Mouse (Mus musculus): ENCODE data around the gene Kif23. TPM values are rescaled to one million over a fixed set of nuclear protein-coding genes. Genes with fewer than 3 reads are reported as not detected.

Gene Kif23
- polyA plus RNA-seq, 1 experiment from 2014 or later, result 106 TPM

GRCm38 (mm10) chr9:61967357-61967756 lies 20.8 kb upstream of the Kif23 start:
- H3K27ac ChIP-seq, result no peak overlapping the region
- no peak for ATAC-seq (ENCODE audit: insufficient read depth, low FRiP score, low read depth)
- no peak overlapping the region for H3K4me3 ChIP-seq (replicated peaks)
- H3K4me2 ChIP-seq, result no peak overlapping the region
- no peaks in the 10 kb centered on the region for H3K27me3 ChIP-seq (replicated peaks)
- no peak overlapping the region for H3K9ac ChIP-seq
- no peaks in the 10 kb centered on the region for H3K9me3 ChIP-seq
- peaks cover 7% of the 10 kb centered on the region; the same call in 1 of the 2 replicates for H3K4me1 ChIP-seq
- H3K36me3 ChIP-seq, result no peaks in the 10 kb centered on the region
- 73% methylated on average over 10 of the region's 10 CpGs for WGBS

- H3K4me2 ChIP-seq, result no peak overlapping the region
- peaks cover 7% of the 10 kb centered on the region; the same call in 1 of the 2 replicates for H3K4me1 ChIP-seq
- no peaks in the 10 kb centered on the region for H3K36me3 ChIP-seq
- ATAC-seq (ENCODE audit: insufficient read depth, low FRiP score, low read depth), result no peak
- no peaks in the 10 kb centered on the region for H3K9me3 ChIP-seq
- H3K27me3 ChIP-seq (replicated peaks), result no peaks in the 10 kb centered on the region
- H3K27ac ChIP-seq, result no peak overlapping the region
- H3K9ac ChIP-seq, result no peak overlapping the region
- no peak overlapping the region for H3K4me3 ChIP-seq (replicated peaks)
- 84% methylated on average over 7 of the region's 7 CpGs for WGBS
Measured at GRCm38 (mm10) chr9:61965987-61966386, 19.4 kb upstream of the Kif23 start.

- H3K9me3 ChIP-seq, result no peaks in the 10 kb centered on the region
- no peaks in the 10 kb centered on the region for H3K27me3 ChIP-seq (replicated peaks)
- H3K36me3 ChIP-seq, result no peaks in the 10 kb centered on the region
- ATAC-seq (ENCODE audit: insufficient read depth, low FRiP score, low read depth), result no peak
- no peak overlapping the region for H3K9ac ChIP-seq
- 37% methylated on average over 4 of the region's 4 CpGs for WGBS
- no peak overlapping the region for H3K27ac ChIP-seq
- H3K4me1 ChIP-seq, result peaks cover 11% of the 10 kb centered on the region; the same call in 1 of the 2 replicates
- no peak overlapping the region for H3K4me2 ChIP-seq
- no peak overlapping the region for H3K4me3 ChIP-seq (replicated peaks)
Measured at GRCm38 (mm10) chr9:61965411-61965930, 18.9 kb upstream of the Kif23 start.

GRCm38 (mm10) chr9:61963356-61963755 lies 16.8 kb upstream of the Kif23 start:
- no peak overlapping the region for H3K4me3 ChIP-seq (replicated peaks)
- H3K27me3 ChIP-seq (replicated peaks), result no peaks in the 10 kb centered on the region
- H3K4me1 ChIP-seq, result peaks cover 12% of the 10 kb centered on the region; the same call in 1 of the 2 replicates
- H3K9me3 ChIP-seq, result no peaks in the 10 kb centered on the region
- H3K36me3 ChIP-seq, result no peaks in the 10 kb centered on the region
- H3K4me2 ChIP-seq, result no peak overlapping the region
- no peak for ATAC-seq (ENCODE audit: insufficient read depth, low FRiP score, low read depth)
- no peak overlapping the region for H3K27ac ChIP-seq
- 72% methylated on average over 6 of the region's 6 CpGs for WGBS
- no peak overlapping the region for H3K9ac ChIP-seq

- no peaks in the 10 kb centered on the region for H3K36me3 ChIP-seq
- H3K9ac ChIP-seq, result no peak overlapping the region
- no peaks in the 10 kb centered on the region for H3K9me3 ChIP-seq
- no peak overlapping the region for H3K4me2 ChIP-seq
- no peaks in the 10 kb centered on the region for H3K27me3 ChIP-seq (replicated peaks)
- no peak for ATAC-seq (ENCODE audit: insufficient read depth, low FRiP score, low read depth)
- H3K4me3 ChIP-seq (replicated peaks), result no peak overlapping the region
- no peak overlapping the region for H3K27ac ChIP-seq
- H3K4me1 ChIP-seq, result peaks cover 12% of the 10 kb centered on the region; the same call in 1 of the 2 replicates
- 83% methylated on average over 4 of the region's 4 CpGs for WGBS
Measured at GRCm38 (mm10) chr9:61961181-61961580, 14.6 kb upstream of the Kif23 start.

- Histone ChIP-seq H3K4me3 (replicated peaks) (no peak overlapping the region), H3K9ac (no peak overlapping the region), H3K9me3 (no peaks in the 10 kb centered on the region), H3K27ac (peak overlapping the region; percentile 78), H3K27me3 (replicated peaks) (no peaks in the 10 kb centered on the region), H3K4me1 (peaks cover 10% of the 10 kb centered on the region; the same call in 1 of the 2 replicates), H3K36me3 (no peaks in the 10 kb centered on the region), H3K4me2 (no peak overlapping the region)
- no peak for ATAC-seq (ENCODE audit: insufficient read depth, low FRiP score, low read depth)
- WGBS, result 36% methylated on average over 5 of the region's 5 CpGs
Measured at GRCm38 (mm10) chr9:61960753-61961152, 14.2 kb upstream of the Kif23 start.

GRCm38 (mm10) chr9:61959921-61960569 lies 13.5 kb upstream of the Kif23 start:
- 0 out of 2 replicates have a peak, but pooled peaks cover 5% of the 10 kb centered on the region for H3K4me1 ChIP-seq
- no peaks in the 10 kb centered on the region for H3K36me3 ChIP-seq
- WGBS, result 73% methylated on average over 1 of the region's 1 CpGs
- no peaks in the 10 kb centered on the region for H3K9me3 ChIP-seq
- peak overlapping the region; percentile 78 for H3K27ac ChIP-seq
- no peak overlapping the region for H3K9ac ChIP-seq
- H3K4me2 ChIP-seq, result no peak overlapping the region
- no peaks in the 10 kb centered on the region for H3K27me3 ChIP-seq (replicated peaks)
- ATAC-seq (ENCODE audit: insufficient read depth, low FRiP score, low read depth), result peak; percentile 82
- H3K4me3 ChIP-seq (replicated peaks), result no peak overlapping the region

GRCm38 (mm10) chr9:61954707-61955106 lies 8.1 kb upstream of the Kif23 start:
- no peak for ATAC-seq (ENCODE audit: insufficient read depth, low FRiP score, low read depth)
- Histone ChIP-seq H3K4me1 (no peaks in the 10 kb centered on the region), H3K4me3 (replicated peaks) (no peak overlapping the region), H3K27me3 (replicated peaks) (no peaks in the 10 kb centered on the region), H3K9me3 (no peaks in the 10 kb centered on the region), H3K9ac (no peak overlapping the region), H3K4me2 (no peak overlapping the region), H3K36me3 (no peaks in the 10 kb centered on the region), H3K27ac (no peak overlapping the region)

- H3K4me3 ChIP-seq (replicated peaks), result no peak overlapping the region
- H3K4me2 ChIP-seq, result no peak overlapping the region
- no peak overlapping the region for H3K27ac ChIP-seq
- no peak for ATAC-seq (ENCODE audit: insufficient read depth, low FRiP score, low read depth)
- no peak overlapping the region for H3K9ac ChIP-seq
- H3K36me3 ChIP-seq, result no peaks in the 10 kb centered on the region
- 0 out of 2 replicates have a peak, but pooled peaks cover 3% of the 10 kb centered on the region for H3K4me1 ChIP-seq
- WGBS, result 65% methylated on average over 7 of the region's 7 CpGs
- no peaks in the 10 kb centered on the region for H3K27me3 ChIP-seq (replicated peaks)
- no peaks in the 10 kb centered on the region for H3K9me3 ChIP-seq
Measured at GRCm38 (mm10) chr9:61952241-61952640, 5.7 kb upstream of the Kif23 start.

- no peak overlapping the region for H3K9ac ChIP-seq
- ATAC-seq (ENCODE audit: insufficient read depth, low FRiP score, low read depth), result peak; percentile 63; the same call in 1 of the 2 replicates
Measured at GRCm38 (mm10) chr9:61947402-61948346, 1.1 kb upstream of the Kif23 start.

GRCm38 (mm10) chr9:61945973-61946611 lies 482 bp downstream of the Kif23 start:
- H3K4me3 ChIP-seq (replicated peaks), result peak overlapping the region; percentile 75
- under 1% methylated on average over 38 of the region's 38 CpGs for WGBS

More at GRCm38 (mm10) chr9:61947402-61948346, 1.1 kb upstream of the Kif23 start:
- peaks cover 3% of the 10 kb centered on the region; the same call in 1 of the 2 replicates for H3K4me1 ChIP-seq
- H3K27me3 ChIP-seq (replicated peaks), result no peaks in the 10 kb centered on the region
- 6% methylated on average over 24 of the region's 24 CpGs for WGBS
- H3K4me2 ChIP-seq, result peak overlapping the region; percentile 97
- peak overlapping the region; percentile 75 for H3K4me3 ChIP-seq (replicated peaks)
- peak overlapping the region; percentile 69; the same call in 1 of the 2 replicates for H3K27ac ChIP-seq
- no peaks in the 10 kb centered on the region; the same call in 1 of the 2 replicates for H3K36me3 ChIP-seq
- H3K9me3 ChIP-seq, result no peaks in the 10 kb centered on the region

More at GRCm38 (mm10) chr9:61945973-61946611, 482 bp downstream of the Kif23 start:
- H3K27ac ChIP-seq, result peak overlapping the region; percentile 82
- no peaks in the 10 kb centered on the region for H3K27me3 ChIP-seq (replicated peaks)
- H3K4me1 ChIP-seq, result peaks cover 3% of the 10 kb centered on the region; the same call in 1 of the 2 replicates
- no peaks in the 10 kb centered on the region for H3K9me3 ChIP-seq
- peaks cover 5% of the 10 kb centered on the region; the same call in 1 of the 2 replicates for H3K36me3 ChIP-seq
- H3K9ac ChIP-seq, result peak overlapping the region; percentile 58
- peak overlapping the region; percentile 97 for H3K4me2 ChIP-seq
- peak; percentile 74 for ATAC-seq (ENCODE audit: insufficient read depth, low FRiP score, low read depth)

All from stomach, embryonic 15.5 days (tissue).